Mouse (Mus musculus): ENCODE measurements around the gene 2610001J05Rik.
A peak's percentile ranks its signal among the peaks of the same experiment; 100 is the strongest.
"Not testable (repeated sequence)": the region's sequence is repeated elsewhere in the genome, so short reads cannot be mapped to it uniquely, and the experiment has no call there.

The 2610001J05Rik gene

DNA sequence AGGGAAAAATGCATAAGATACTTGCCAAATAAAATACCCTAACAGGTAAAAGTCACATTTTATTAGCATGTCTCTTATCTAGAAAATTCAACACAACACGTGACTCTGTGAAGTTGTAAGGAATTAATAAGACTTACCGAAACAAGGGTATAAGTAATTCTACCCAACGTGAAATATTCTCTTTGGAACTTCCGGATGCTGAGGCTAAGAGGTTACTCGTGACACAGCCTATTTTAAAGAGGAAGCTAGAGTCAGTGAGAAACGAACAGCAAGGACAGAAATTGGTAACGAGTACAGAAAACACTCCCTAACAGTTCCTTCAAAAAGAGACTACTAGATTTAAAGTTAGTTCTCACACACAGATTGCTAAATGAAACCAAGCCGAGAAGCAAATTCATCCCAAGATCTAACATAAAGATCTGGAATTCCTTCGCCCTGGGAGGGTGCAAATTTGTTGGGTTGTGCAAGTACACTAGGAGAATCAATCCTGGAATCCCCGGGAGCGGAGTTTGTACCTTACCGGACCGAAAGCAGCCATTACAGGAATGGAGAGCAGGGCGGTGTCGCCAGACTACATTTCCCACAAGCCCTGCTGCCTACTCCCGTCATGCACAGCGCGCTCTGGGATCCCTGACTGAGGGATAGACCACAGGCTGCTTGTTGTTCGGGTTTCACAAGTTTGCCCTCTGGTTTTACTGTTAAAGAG lies at the start of gene 2610001J05Rik:
Gene 2610001J05Rik, minus strand, starts transcription at position 600 of the 706 bp plus-strand sequence.
- peak; percentile 96 for DNase-seq

DNA sequence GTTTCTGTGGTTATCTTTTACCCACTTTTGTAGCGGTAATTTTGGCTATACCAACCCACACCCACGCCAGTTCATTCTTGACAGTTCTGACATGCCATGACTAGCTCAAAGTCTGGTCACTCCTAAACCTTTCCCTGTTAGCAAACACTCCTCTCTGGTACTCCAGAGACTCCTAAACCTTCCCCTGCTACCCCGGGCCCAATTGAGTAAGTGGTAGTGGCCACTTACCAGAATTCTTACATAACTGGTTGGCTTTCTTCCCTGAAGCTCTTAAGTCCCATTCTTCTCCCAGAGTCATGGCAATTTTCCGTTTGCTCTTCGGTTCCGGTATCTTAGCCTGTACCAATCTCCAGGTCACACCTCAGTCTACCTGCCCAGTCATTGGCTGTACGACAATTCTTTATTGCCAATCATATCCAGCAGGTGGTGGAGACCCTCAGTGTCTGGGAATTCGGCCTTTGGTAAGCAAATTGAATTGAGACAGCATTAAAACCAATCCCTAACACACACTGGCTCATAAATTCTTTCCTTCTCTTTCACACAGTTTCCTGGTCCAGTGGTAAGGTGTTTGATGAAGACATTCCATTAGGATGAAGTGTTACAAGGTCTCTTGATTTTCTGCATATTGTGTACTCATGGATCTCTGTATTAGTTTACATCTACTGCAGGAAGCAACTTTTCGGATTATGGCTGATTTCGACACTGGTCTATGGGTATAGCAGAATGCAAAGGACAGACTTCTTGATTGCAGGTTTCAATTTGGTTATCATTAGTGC lies 38.6 kb upstream of the 2610001J05Rik start:
- no peak for DNase-seq

DNA sequence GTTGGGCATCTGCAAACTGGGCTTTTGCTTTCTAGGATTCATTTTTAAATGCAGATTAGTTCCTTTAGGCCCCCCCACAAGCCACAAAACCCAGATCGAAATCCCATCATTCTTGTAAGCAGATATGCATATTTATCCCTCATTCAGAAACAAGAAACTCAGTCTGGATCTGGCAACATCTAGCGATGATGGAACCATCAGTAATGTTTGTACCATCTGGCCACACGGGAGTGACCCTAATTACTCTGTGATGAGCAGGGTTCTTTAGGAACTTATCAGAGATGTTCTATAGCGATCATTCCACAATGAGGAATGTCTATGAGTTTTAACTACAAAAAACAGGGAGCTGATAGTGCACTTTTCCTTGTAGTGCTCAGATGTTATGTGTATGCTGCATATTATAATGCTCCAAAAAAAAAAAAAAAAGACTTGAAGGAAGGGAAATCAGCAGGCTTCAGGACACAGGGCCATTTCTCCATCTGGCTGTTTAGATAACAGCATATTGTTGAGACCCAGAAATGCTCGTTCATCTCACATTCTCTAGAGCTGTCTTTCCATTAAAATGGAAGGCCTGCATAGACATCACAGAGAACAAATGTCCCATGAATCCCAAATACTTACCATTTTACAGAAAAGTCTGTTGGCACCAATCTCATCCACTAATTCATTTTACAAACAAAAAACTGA lies 31.8 kb upstream of the 2610001J05Rik start:
- DNase-seq: no peak

DNA sequence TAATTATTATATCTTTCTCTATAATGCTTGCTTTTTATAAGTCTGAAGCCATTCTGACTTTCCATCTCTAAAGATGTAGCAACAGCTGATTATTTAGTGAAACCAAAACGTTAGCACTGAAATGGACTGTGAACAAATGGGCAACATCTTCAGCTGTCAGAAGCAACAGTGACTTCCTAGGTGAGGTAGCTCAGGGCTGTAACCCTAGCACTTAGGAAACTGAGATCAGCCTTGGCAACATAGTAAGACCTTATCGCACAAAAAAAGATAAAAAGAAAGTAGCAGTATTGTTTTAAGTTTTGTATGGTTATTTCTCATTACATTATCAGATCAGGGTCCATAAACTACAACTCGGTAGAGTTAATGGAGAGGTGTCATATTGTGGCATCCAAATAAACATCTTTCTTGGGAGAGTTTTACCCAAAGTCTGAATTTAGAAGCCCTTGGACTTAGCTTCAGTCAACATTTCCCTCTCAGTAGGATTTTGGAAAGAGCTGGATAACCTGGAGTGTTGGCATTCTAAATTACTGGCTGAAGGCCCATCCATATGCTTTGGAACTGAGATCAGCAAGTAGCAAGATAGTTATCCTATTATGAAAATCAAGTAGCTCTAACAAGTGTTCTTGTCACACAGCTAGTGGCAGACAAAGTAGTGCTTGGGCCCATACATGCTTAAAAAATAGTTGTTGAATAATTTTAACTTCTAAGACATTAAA lies 13.7 kb upstream of the 2610001J05Rik start:
- no peak for DNase-seq

DNA sequence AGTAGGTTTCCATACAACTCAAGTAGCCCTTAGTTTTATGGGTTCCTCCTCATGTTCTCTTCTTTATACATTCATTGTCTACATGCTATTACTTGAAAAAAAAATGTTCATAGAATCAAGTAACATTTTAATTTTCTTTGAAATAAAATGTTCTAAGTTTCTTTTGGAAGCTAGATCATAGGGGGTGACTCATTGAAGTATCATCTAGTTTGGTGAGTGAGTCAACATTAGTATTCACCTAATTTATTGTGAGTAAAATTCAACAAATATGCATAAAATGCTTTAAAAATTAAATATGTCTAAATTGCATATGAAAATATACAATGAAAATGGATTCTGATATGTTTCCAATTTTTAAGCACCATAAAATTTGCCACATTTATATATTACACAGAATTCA lies 11.6 kb upstream of the 2610001J05Rik start:
- no peak for DNase-seq

DNA sequence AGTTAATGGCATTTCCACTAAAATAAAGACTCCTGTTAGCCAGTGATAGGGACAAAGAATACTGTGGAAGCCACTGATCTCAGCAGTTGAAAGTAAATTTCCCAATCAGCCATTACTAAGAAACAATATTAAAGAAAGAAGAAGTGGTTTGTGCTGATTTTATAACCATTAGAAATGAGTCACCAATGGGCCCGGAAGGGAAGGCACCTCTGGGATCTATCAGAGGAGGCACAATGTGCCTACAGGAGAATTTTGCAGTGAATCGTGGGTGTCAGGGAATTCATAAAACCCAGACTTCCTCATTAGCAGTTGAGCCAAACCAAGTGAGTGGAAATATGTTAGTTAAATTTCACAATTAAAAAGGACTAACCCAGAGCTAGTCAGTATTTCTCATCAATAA lies 2.6 kb upstream of the 2610001J05Rik start:
- no peak for DNase-seq

DNA sequence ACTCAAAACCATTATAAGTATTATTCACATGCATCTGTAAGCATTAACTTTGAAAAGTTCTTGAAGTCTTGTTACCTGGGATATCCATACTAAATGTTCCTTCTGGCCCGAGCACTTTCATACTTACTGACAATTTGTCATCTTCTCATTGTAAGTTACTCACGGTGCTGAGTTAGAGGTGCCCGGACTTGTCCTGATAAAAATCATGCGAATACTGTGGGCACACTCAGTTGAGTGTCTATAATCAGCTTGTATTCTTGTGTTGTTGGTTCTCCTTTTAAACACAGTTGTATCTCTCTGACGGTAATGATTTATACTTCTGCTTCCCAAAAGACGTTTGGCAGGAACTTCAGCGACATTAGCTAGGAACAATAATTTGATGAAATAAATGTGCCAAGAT lies 758 bp upstream of the 2610001J05Rik start:
- DNase-seq: peak; percentile 16

DNA sequence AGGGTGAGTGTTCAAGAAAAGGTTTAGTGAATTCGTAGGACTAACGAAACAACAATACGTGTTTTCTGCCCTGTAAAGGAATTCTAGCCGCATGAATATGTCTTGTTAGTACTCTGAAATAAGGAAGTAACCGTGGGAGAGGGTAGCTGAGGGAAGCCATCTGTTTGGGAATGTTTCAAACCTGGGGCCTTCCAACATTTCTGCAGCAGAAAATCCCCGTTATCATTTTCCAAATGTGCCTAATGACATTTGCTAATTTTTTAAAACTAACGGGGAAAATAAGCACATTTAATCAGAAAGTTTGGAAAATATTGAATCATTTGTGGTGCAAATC lies 274 bp upstream of the 2610001J05Rik start:
- no peak for DNase-seq

DNA sequence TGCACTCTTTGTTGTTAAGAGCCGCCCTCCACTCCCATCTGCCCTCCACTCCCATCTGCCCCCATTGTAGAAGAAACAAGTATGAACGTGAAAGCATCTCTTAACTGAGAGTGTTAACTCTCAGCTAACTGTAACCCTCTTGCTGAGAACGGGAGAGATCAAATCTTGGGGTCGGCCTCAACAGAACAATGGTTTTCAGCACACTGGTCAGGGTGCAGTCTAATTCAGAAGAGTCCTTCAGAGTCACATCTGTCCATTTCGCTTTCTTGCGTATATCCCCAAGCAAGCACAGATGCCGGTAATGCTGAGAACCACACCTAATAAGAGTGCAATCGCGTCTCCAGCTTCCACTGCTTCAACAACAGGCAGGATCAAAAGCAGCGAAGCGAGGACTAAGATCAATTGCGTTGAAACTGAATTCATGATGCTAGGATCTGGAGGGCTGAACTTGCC lies 1.0 kb downstream of the 2610001J05Rik start:
- peak; percentile 16 for DNase-seq

DNA sequence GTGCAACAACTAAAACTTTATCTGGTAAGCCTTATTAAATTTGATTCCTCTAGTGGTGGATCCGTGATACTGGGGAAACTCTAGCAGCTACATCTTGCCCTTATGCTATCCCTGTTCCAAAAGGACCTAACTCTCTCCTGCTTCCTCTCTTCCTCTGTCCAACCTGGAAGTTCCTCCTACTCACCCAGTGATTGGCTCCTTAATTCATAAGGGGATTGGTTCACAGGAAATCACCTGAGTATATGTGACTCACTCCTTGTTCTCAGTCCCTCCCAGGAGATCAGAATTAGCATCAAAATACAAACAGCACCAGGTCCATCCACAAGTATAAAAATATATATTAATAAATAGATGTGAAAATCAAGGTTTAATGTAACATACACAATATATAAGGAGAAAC lies 10.7 kb downstream of the 2610001J05Rik start:
- no peak for DNase-seq

DNA sequence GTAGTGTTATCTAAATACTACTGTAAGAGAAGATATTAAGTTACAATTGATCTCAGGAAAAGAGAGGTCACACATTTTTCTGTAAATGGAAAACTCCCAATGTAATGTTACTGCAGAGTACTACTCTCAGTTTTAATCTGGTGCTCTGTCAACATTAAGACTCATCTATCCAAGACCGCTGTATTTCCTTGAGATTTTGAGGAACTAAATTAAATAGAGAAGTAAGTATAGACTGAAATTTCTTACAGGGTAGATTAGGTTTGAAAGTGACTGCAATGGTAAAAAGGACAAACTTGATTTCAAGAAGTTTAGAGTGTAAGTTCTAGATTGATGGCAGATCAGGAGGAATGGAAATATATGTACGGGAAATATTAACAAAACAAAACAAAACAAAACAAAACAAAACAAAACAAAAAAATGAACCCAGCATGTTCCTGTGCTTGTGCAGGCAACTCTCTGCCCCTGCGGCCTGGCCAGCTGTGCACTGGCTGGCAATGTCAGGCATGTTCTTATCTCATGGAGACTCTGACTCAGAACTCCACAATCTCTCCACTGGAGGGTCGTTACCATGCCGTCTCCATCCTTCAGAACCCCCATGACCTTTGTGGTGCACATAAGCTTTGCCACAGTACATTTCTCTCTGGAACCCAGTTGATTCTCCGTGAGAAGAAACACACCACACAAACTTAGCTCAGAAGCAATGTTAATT lies 11.3 kb downstream of the 2610001J05Rik start:
- no peak for DNase-seq

DNA sequence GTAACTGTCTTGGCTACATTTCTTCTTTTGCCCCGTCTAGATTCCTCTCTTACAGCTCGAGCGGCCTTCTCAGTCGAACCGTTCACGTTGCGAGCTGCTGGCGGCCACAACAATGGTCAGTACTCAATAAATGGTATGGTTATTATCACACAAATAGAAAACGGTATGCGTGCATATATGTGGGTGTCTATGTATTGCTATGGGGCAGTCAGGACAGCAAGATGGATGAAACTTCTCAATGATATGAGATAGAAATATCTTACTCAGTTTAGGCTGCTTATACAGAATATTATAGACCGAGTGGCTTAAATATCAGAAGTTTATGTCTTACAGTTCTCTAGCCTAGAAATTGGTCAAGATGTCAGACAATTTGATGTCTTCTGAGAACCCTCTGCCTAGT lies 17.1 kb downstream of the 2610001J05Rik start:
- no peak for DNase-seq

DNA sequence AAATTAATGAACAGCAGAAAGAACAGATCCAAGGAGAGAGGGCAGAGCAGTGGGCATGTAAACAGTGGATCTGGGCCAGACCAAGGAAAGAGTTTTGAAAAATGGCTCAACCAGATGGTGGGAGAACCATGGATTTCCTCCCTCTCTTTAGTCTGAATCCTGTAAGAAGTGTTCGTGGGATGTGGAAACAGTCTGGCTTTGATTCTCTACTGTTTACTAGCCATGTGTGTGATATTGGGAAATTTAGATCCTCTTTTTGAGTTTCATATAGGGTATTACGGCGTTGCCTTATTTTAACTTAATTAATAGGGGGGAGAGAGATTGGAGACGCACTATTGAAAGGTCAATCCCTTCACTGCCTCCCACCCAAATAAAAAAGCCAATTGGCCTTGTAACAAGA lies 18.1 kb downstream of the 2610001J05Rik start:
- no peak for DNase-seq

DNA sequence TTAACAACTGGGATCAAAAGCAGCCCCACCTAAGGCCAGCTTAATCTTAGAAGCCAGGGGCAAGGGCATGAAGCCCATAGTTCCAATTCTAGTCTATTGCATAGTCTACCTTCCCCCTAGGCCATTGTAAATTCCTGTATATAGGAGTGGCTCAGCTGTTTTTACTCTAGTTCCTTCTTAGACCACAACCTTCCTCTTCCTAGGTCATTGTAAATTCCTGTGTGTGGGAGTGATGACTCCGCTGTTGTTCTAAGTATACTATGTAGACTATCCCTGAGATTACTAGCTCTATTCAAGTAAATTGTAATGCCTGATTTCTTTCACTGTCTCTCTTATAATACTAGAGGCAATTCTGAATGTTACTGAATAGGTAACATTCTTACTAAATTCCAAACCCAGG lies 25.3 kb downstream of the 2610001J05Rik start:
- not testable (repeated sequence) for DNase-seq

DNA sequence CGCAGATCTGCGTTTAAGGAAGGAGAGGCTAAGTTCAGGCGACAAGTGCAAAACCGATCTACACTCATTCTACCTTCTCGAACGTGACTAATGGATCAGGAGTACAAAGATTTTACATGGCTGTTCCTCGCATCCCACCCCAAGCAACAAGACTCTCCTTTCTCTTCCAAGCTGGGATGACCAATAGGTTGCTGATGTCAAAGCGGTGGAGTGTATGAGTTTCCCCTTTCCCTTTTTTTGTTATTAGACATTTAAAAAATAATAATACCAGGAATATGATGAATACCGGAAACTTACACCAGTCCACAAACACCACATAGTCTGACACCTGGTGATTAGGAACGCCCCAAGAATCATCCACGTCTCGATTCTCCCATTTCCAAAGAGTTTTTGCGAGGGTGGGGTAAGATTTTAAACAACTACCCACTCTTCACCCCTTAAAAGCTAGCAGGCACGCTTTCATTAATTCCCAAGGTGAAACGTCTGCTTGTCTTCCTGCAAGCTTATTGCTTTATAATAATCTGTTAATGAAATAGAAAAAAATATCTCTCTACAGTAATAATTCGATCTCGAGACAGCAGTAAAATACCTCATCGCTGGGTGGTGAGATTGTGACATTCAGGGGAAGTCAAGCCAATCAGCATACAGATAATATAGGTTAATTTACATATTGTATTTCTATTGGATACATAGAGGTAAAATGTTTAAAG lies 31.8 kb downstream of the 2610001J05Rik start, which contains the start of gene Gpr85:
Gene Gpr85, minus strand, starts transcription at position 598 of the 710 bp plus-strand sequence.
- peak; percentile 12 for DNase-seq

DNA sequence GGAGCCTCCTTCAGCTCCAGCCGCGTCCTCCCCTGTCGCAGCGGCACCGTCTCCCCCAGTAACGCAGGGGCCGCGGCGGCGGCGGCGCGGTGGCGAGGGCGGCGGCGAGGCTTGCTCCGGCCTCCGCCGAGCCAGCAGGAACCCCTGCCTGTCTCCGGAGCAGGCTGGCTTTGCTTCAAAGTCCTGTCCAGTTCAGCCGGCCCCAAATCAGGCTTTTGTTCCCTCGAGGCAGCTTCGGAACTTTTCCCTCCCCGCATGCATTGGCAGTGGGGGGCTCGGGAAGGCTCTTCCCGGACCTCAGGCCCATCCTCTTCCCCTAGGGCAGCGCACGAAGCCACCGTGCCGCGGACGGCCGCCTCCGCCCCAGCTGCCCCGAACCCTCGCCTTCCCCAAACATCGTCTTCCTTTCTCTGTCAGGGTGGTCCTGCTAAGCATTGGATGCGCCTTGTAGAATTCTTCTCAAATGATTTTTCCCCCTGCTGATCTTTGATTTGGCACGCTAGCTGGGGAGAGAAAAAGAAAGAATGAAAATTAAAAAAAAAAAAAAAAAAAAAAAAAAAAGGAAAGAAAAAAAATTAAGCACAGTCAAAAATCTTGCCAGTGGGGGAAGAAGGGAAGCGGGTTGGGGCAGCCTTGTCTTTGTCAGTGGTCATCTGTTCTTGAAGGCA lies 32.5 kb downstream of the 2610001J05Rik start:
- DNase-seq: peak; percentile 40

DNA sequence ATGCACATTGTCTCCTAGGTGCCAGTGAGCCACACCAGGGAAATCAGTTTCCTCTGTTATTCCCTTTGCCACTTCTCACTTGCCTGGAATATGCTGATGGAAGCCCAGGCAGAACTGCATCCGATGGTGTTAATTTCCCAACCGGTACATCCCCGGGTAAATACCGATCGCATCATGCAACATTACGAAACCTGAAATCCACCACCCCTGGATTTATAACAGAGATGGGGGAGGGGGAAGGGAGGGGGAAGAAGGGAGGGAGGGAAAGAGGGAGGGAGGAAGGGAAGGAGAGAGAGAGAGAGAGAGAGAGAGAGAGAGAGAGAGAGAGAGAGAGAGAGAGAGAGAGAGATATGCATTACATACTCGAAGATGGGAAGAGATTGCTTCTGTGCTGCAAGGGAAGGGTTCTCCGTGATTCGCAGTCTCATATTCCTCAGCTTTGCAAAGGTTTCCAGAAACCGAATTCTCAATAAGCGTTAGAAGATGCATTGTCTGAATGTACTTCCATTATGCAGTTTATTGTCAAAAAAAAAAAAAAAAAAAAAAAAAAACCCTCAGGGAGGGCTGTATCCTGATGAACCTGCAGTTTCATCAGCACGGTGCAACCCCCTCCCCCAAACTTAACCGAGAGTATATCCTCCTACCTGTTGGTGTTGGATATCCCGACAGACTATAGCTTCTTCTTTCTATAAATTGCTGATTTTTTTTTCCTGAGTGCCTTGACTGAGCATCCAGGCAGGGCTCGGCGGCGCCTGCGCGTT lies 33.2 kb downstream of the 2610001J05Rik start:
- no peak for DNase-seq

DNA sequence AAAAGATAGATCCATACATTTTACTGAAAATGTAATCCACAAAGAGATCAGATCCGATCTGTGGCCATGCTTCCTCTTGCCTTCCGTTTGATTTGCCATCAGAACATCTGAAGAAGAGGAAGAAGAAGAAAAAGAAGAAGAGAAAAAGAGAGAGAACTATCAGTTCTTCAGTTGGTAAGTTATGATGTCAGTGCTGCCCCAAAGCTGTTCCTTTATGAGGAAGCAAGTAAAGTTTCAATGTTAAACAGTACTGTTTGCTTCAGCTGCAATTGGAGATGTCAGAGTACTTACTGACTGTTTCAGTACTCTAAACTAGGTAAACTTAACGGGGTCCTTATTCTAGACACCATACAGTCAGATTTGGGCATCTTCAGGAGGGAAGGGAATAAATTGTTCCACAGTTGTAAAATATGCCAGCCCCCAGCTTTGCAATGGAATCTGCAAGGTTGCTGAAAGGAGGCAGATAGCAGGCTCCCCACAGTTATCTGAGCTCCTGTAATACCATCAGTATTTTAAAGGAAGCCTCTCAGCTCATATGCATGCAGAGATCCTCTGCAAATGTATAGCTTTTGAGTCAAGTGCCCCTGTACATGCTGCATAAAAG lies 34.2 kb downstream of the 2610001J05Rik start:
- no peak for DNase-seq

DNA sequence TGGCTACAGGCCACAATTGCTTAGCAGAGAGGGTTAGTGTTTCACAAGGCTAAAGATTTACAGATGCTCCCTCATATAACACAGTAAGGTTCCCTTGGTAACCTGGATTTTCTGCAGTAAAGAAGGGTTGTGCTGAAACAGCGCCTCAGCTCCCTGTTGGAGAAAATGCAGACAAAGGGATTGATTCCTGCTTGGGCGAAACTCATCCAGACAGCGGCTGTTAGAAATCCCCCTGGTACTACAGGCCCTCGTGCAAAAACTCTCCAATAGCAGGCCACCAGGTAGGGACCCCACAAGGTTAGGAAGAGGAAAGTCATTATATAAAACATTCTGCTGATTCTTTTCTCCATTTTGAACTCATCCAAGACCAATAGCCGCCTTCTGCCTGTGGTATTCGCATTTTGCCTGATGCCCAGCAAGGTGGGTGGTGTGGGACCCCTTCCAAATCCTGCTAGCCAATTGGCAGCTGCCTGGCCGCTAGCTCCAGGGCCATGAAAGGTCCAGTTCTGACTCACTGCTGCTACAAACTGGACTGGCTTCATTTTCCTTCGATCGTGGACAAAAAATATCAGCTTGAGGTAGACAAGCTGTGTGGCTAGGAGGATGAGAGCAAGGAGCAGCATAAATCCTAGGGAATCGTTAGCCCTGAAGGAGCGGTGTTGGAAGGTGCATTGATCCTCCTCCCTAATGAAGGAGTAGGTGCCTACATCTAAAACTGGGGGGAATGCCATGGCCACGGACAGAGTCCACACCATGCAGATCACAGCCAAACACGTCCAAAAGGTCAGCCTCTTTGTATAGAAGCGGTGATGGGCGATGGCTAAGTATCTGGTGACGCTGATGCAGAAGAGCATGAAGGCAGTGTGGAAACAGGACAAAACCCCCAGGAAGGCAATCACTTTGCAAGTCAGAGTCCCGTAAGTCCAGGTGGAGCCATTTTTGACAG lies 35.3 kb downstream of the 2610001J05Rik start:
- no peak for DNase-seq

All from kidney, adult 9 months (tissue).